Mouse (Mus musculus): ENCODE measurements around the gene Iqca. TPM values are rescaled to one million over a fixed set of nuclear protein-coding genes. Genes with fewer than 3 reads are reported as not detected.

The Iqca gene
- polyA plus RNA-seq, 1 experiment from 2014 or later = 0.98 TPM

DNA sequence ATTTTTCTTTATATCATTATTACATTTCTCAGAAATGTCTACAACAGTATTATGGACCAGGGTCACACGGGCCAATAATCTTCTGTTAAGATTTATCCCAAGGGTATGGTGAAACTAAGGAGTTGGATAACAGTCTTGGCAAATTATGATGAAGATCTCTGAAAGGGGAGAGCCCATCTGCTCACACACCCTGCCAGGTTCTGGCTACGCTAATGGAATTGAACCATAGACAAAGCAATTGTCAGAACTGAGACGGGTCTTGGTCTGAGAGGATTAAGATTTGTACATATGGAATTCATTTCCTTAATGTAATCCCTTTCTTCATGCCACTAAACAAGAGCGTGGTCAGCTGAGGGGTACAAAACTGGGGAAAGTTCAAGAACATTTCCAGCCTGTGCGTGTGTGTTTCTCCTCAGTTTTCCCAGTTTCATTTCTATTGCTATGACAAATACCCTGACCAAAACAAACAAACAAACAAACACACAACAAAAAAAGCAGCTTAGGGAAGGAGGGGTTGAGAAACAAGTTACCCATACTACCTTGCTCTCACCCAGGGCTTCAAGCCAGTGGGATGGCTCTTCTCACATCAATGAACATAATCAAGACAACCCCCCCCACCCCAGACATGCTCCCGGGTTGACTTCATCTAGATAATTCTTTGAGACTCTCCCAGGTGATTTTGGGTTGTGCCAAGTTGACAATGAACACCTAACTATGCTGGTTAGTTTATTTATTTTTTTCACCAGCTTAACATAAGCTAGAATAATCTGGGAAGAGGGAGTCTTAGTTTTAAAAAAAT lies 64.8 kb downstream of the Iqca start:
- WGBS = 75% methylated on average over 6 of the region's 6 CpGs
- Histone ChIP-seq H3K9me3 (ENCODE audit: control insufficient read depth, low read length) (peaks cover 6% of the 10 kb centered on the region), H3K27me3 (replicated peaks; ENCODE audit: control insufficient read depth, insufficient read depth, low read length) (no peaks in the 10 kb centered on the region), H3K4me1 (ENCODE audit: control insufficient read depth, insufficient read depth, low read depth, low read length) (no peaks in the 10 kb centered on the region; the same call in 1 of the 2 replicates), H3K4me3 (ENCODE audit: low read length) (no peak overlapping the region), H3K36me3 (ENCODE audit: control insufficient read depth, insufficient read depth, low read length) (no peaks in the 10 kb centered on the region), H3K9ac (ENCODE audit: low read depth, low read length) (no peak overlapping the region), H3K4me2 (ENCODE audit: low read length) (no peak overlapping the region), H3K27ac (ENCODE audit: low read depth, low read length) (no peak overlapping the region)
- ATAC-seq = no peak

GRCm38 (mm10) chr1:90086461-90086860 lies 66.7 kb downstream of the Iqca start:
- Histone ChIP-seq H3K4me1 (ENCODE audit: control insufficient read depth, insufficient read depth, low read depth, low read length) (no peaks in the 10 kb centered on the region; the same call in 1 of the 2 replicates), H3K9ac (ENCODE audit: low read depth, low read length) (no peak overlapping the region), H3K27ac (ENCODE audit: low read depth, low read length) (no peak overlapping the region), H3K4me2 (ENCODE audit: low read length) (no peak overlapping the region), H3K4me3 (ENCODE audit: low read length) (no peak overlapping the region), H3K36me3 (ENCODE audit: control insufficient read depth, insufficient read depth, low read length) (no peaks in the 10 kb centered on the region), H3K27me3 (replicated peaks; ENCODE audit: control insufficient read depth, insufficient read depth, low read length) (no peaks in the 10 kb centered on the region), H3K9me3 (ENCODE audit: control insufficient read depth, low read length) (no peaks in the 10 kb centered on the region; the same call in 1 of the 2 replicates)
- 57% methylated on average over 10 of the region's 10 CpGs for WGBS
- no peak for ATAC-seq

DNA sequence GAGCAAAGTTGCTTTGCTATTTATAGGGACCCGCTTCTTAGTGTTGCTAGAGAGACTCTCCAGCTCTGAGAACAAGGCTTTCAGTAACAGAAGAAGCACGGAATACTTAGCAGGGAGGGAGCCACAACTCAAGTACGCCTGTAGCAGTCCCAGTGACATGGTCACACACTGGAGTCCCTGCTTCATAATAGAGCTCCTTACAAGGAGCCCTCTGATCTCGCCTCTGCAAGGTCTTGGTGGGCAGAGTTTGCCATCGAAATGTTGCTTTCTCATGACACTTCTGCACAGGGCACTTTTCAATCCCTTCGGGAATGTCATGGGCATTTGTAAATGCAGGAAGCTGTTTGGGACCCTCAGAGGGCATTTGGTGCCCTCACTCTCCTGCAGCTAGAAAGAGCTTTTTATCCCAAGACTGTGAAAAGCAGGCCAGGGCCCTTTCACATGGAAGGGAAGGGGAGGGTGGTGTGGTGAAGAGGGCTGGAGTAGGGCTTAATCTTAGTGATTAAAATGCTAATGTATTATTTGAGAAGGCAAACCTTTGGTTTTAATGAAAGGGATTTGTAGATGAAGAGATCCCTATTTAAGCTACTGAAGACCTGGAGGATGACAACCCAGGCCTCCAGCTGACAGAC lies 67.6 kb downstream of the Iqca start:
- no peak for ATAC-seq
- Histone ChIP-seq H3K9me3 (ENCODE audit: control insufficient read depth, low read length) (no peaks in the 10 kb centered on the region), H3K4me3 (ENCODE audit: low read length) (no peak overlapping the region), H3K4me1 (ENCODE audit: control insufficient read depth, insufficient read depth, low read depth, low read length) (no peaks in the 10 kb centered on the region; the same call in 1 of the 2 replicates), H3K4me2 (ENCODE audit: low read length) (no peak overlapping the region), H3K27me3 (replicated peaks; ENCODE audit: control insufficient read depth, insufficient read depth, low read length) (no peaks in the 10 kb centered on the region), H3K27ac (ENCODE audit: low read depth, low read length) (no peak overlapping the region), H3K36me3 (ENCODE audit: control insufficient read depth, insufficient read depth, low read length) (no peaks in the 10 kb centered on the region), H3K9ac (ENCODE audit: low read depth, low read length) (no peak overlapping the region)
- whole genome bisulfite sequencing = 45% methylated on average over 6 of the region's 6 CpGs

GRCm38 (mm10) chr1:90076291-90076690 lies 76.9 kb downstream of the Iqca start:
- ATAC-seq = no peak
- Histone ChIP-seq H3K36me3 (ENCODE audit: control insufficient read depth, insufficient read depth, low read length) (no peaks in the 10 kb centered on the region), H3K27me3 (replicated peaks; ENCODE audit: control insufficient read depth, insufficient read depth, low read length) (no peaks in the 10 kb centered on the region), H3K27ac (ENCODE audit: low read depth, low read length) (no peak overlapping the region), H3K9me3 (ENCODE audit: control insufficient read depth, low read length) (no peaks in the 10 kb centered on the region), H3K4me2 (ENCODE audit: low read length) (no peak overlapping the region), H3K4me3 (ENCODE audit: low read length) (no peak overlapping the region), H3K9ac (ENCODE audit: low read depth, low read length) (no peak overlapping the region), H3K4me1 (ENCODE audit: control insufficient read depth, insufficient read depth, low read depth, low read length) (no peaks in the 10 kb centered on the region)
- 87% methylated on average over 2 of the region's 2 CpGs for WGBS

- 37% methylated on average over 5 of the region's 5 CpGs for WGBS
- H3K9me3 ChIP-seq (ENCODE audit: control insufficient read depth, low read length) = no peaks in the 10 kb centered on the region
- H3K27me3 ChIP-seq (replicated peaks; ENCODE audit: control insufficient read depth, insufficient read depth, low read length) = no peaks in the 10 kb centered on the region
- no peak overlapping the region for H3K4me2 ChIP-seq (ENCODE audit: low read length)
- no peak overlapping the region for H3K9ac ChIP-seq (ENCODE audit: low read depth, low read length)
- H3K36me3 ChIP-seq (ENCODE audit: control insufficient read depth, insufficient read depth, low read length) = no peaks in the 10 kb centered on the region
- H3K4me3 ChIP-seq (ENCODE audit: low read length) = no peak overlapping the region
- no peak overlapping the region for H3K27ac ChIP-seq (ENCODE audit: low read depth, low read length)
- H3K4me1 ChIP-seq (ENCODE audit: control insufficient read depth, insufficient read depth, low read depth, low read length) = no peaks in the 10 kb centered on the region
- no peak for ATAC-seq
These were observed 78.4 kb downstream of the Iqca start for GRCm38 (mm10) chr1:90074779-90075178.

DNA sequence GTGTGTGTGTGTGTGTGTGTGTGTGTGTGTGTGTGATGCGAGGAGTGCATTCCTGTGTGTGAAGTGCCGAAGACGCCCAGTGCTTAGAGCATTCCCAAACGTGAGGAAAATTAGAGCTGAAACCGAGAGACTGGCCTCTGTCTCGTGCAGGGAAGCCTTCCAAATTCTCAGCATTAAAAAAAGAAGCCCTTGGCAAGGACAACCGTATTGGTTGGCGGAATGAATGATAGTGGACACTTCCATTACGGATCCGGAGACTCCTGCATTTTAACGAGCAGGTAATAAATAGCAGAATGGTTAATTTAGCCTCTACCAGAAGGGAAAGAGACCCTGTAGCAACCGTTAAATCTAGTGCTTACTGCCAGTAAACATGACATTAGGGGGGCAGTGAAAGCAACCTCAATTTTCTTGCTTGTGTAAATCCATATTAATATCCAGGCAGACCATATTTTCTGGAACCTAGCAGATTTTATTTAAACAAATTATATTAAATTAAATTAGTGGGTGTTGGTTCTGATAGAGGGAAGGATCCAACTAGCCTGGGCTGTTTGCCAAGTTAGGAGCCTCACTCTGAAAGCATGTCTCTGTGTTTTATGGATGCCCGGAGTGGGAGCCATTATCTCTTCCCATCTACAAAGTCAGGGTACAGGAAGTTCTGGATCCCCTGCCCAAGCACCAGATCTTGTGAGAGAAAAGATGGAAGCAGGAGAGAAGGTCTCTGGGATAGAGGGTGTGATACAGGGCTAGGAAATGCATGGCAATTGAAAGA lies 81.2 kb downstream of the Iqca start:
- no peaks in the 10 kb centered on the region for H3K27me3 ChIP-seq (replicated peaks; ENCODE audit: control insufficient read depth, insufficient read depth, low read length)
- ATAC-seq = no peak
- no peak overlapping the region for H3K4me2 ChIP-seq (ENCODE audit: low read length)
- H3K9ac ChIP-seq (ENCODE audit: low read depth, low read length) = no peak overlapping the region
- no peaks in the 10 kb centered on the region for H3K4me1 ChIP-seq (ENCODE audit: control insufficient read depth, insufficient read depth, low read depth, low read length)
- 54% methylated on average over 13 of the region's 13 CpGs for WGBS
- H3K36me3 ChIP-seq (ENCODE audit: control insufficient read depth, insufficient read depth, low read length) = no peaks in the 10 kb centered on the region
- no peaks in the 10 kb centered on the region for H3K9me3 ChIP-seq (ENCODE audit: control insufficient read depth, low read length)
- H3K4me3 ChIP-seq (ENCODE audit: low read length) = no peak overlapping the region
- no peak overlapping the region for H3K27ac ChIP-seq (ENCODE audit: low read depth, low read length)

- Histone ChIP-seq H3K27me3 (replicated peaks; ENCODE audit: control insufficient read depth, insufficient read depth, low read length) (no peaks in the 10 kb centered on the region; the same call in 1 of the 2 replicates), H3K27ac (ENCODE audit: low read depth, low read length) (no peak overlapping the region), H3K9ac (ENCODE audit: low read depth, low read length) (no peak overlapping the region), H3K4me3 (ENCODE audit: low read length) (no peak overlapping the region), H3K36me3 (ENCODE audit: control insufficient read depth, insufficient read depth, low read length) (no peaks in the 10 kb centered on the region), H3K4me2 (ENCODE audit: low read length) (no peak overlapping the region), H3K9me3 (ENCODE audit: control insufficient read depth, low read length) (no peaks in the 10 kb centered on the region), H3K4me1 (ENCODE audit: control insufficient read depth, insufficient read depth, low read depth, low read length) (no peaks in the 10 kb centered on the region)
- peak; percentile 63 for ATAC-seq
- WGBS = 19% methylated on average over 7 of the region's 7 CpGs
These were observed 92.6 kb downstream of the Iqca start for GRCm38 (mm10) chr1:90060599-90060998.

DNA sequence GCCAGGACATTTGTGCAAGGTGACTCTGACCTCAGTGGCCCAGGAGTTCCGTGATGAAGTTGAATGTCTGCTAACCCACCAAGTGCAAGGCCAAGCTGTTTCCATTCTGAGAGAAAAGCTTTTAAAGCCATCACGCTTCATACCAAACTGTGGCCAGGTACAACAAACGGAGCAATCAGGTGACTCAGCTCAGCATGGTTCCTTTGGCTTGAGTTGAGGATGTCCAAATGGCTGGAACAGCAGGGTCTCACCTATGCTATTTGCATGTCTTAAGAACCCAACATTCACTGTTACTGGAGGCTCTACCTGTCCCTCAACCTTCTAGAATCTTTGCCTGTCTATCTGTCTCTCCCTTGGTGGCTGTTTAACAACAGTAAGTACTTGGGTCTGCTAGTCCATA lies 93.1 kb downstream of the Iqca start:
- H3K9ac ChIP-seq (ENCODE audit: low read depth, low read length) = no peak overlapping the region
- WGBS = 67% methylated on average over 3 of the region's 3 CpGs
- no peak for ATAC-seq
- no peaks in the 10 kb centered on the region for H3K36me3 ChIP-seq (ENCODE audit: control insufficient read depth, insufficient read depth, low read length)
- H3K4me1 ChIP-seq (ENCODE audit: control insufficient read depth, insufficient read depth, low read depth, low read length) = no peaks in the 10 kb centered on the region
- no peak overlapping the region for H3K27ac ChIP-seq (ENCODE audit: low read depth, low read length)
- no peaks in the 10 kb centered on the region; the same call in 1 of the 2 replicates for H3K27me3 ChIP-seq (replicated peaks; ENCODE audit: control insufficient read depth, insufficient read depth, low read length)
- H3K4me3 ChIP-seq (ENCODE audit: low read length) = no peak overlapping the region
- no peak overlapping the region for H3K4me2 ChIP-seq (ENCODE audit: low read length)
- no peaks in the 10 kb centered on the region for H3K9me3 ChIP-seq (ENCODE audit: control insufficient read depth, low read length)

GRCm38 (mm10) chr1:90054991-90055390 lies 98.2 kb downstream of the Iqca start:
- H3K9ac ChIP-seq (ENCODE audit: low read depth, low read length) = no peak overlapping the region; the same call in 1 of the 2 replicates
- WGBS = 84% methylated on average over 4 of the region's 4 CpGs
- H3K27me3 ChIP-seq (replicated peaks; ENCODE audit: control insufficient read depth, insufficient read depth, low read length) = no peaks in the 10 kb centered on the region; the same call in 1 of the 2 replicates
- H3K4me2 ChIP-seq (ENCODE audit: low read length) = no peak overlapping the region
- H3K9me3 ChIP-seq (ENCODE audit: control insufficient read depth, low read length) = no peaks in the 10 kb centered on the region
- H3K4me3 ChIP-seq (ENCODE audit: low read length) = no peak overlapping the region
- no peak for ATAC-seq
- no peak overlapping the region for H3K27ac ChIP-seq (ENCODE audit: low read depth, low read length)
- H3K36me3 ChIP-seq (ENCODE audit: control insufficient read depth, insufficient read depth, low read length) = no peaks in the 10 kb centered on the region
- peaks cover 5% of the 10 kb centered on the region for H3K4me1 ChIP-seq (ENCODE audit: control insufficient read depth, insufficient read depth, low read depth, low read length)
